In the genomic region with DNA sequence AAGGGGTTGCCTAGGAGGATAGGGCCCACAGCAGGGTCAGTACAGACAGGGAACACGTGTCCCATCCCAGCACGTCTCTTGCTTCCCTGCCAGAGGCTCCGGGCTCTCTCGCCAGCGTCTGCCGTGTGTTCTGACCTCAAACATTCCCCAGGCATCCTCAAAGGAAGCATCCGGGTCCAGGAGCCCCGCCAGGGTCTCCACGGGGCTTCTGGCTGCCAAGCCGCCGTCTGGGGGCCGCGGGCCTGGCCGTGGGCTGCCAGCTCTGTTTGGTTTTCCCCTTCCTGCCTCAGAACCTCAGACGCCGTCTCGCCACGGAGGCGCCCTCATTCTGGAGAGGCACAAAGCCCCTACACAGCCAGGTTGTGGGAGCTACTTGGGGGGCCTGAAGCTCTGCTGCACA, we compare ENCODE assay signal across 14 mouse cellular contexts. TPM values are rescaled to one million over a fixed set of nuclear protein-coding genes. Genes with fewer than 3 reads are reported as not detected.
DNase-seq lines count a peak whose midpoint lies in the region; ATAC-seq and TF ChIP-seq lines count a peak whose summit lies in the region.
"Had no signal": no experiment of that assay in that cellular context is flagged by ENCODE, and none has a peak within 500 bp of the region (broad histone marks: within the 10 kb centered on the region; RNA-seq: fewer than 3 reads in every experiment).

No protein-coding gene starts in this region.

- H3K27me3 ChIP-seq in lung, embryonic 14.5 days (ENCODE audit: insufficient read depth, low read length) = no peaks in the 10 kb centered on the region
- H3K27me3 ChIP-seq in lung, postnatal 0 days (replicated peaks; ENCODE audit: insufficient read depth, low read length) = no peaks in the 10 kb centered on the region
- H3K27me3 ChIP-seq in embryonic facial prominence, embryonic 12.5 days = no peaks in the 10 kb centered on the region
- H3K27me3 ChIP-seq in limb, embryonic 12.5 days = no peaks in the 10 kb centered on the region
- H3K27me3 ChIP-seq: forebrain, embryonic 13.5 days had no signal

- H3K4me1 ChIP-seq in lung, embryonic 14.5 days (ENCODE audit: insufficient read depth) = peaks cover 27% of the 10 kb centered on the region
- peaks cover 20% of the 10 kb centered on the region for H3K4me1 ChIP-seq in lung, postnatal 0 days (ENCODE audit: insufficient read depth, low read depth, low read length)
- H3K4me1 ChIP-seq in embryonic facial prominence, embryonic 12.5 days = peaks cover 22% of the 10 kb centered on the region
- H3K4me1 ChIP-seq in limb, embryonic 12.5 days (replicated peaks) = peaks cover 41% of the 10 kb centered on the region

- H3K36me3 ChIP-seq in lung, embryonic 14.5 days (ENCODE audit: insufficient read depth) = no peaks in the 10 kb centered on the region
- no peaks in the 10 kb centered on the region for H3K36me3 ChIP-seq in lung, postnatal 0 days (ENCODE audit: insufficient read depth, low read length)
- no peaks in the 10 kb centered on the region for H3K36me3 ChIP-seq in embryonic facial prominence, embryonic 12.5 days
- H3K36me3 ChIP-seq in limb, embryonic 12.5 days = no peaks in the 10 kb centered on the region

- ATAC-seq in lung, embryonic 14.5 days (ENCODE audit: insufficient read depth) = no peak
- no peak for ATAC-seq in lung, postnatal 0 days
- ATAC-seq in embryonic facial prominence, embryonic 12.5 days (ENCODE audit: insufficient number of reproducible peaks, insufficient read depth, low FRiP score, low TSS enrichment) = no peak
- ATAC-seq in limb, embryonic 12.5 days (ENCODE audit: insufficient number of reproducible peaks, insufficient read depth, low FRiP score, low TSS enrichment, low read depth) = no peak
- ATAC-seq: forebrain, embryonic 13.5 days had no signal

- TF ChIP-seq EP300 in lung, postnatal 0 days (IDR thresholded peaks at IDR 0.05) = no peak

- peak overlapping the region; percentile 40; the same call in 1 of the 2 replicates for H3K27ac ChIP-seq in gastrocnemius, adult 2 months
- peak overlapping the region; percentile 84 for H3K27ac ChIP-seq in lung, embryonic 14.5 days (ENCODE audit: low read depth)
- no peak overlapping the region for H3K27ac ChIP-seq in lung, postnatal 0 days (ENCODE audit: low read length)
- peak overlapping the region; percentile 51 for H3K27ac ChIP-seq in embryonic facial prominence, embryonic 12.5 days
- peak overlapping the region; percentile 64 for H3K27ac ChIP-seq in limb, embryonic 12.5 days
- H3K27ac ChIP-seq: forebrain, embryonic 13.5 days; kidney, postnatal 0 days had no signal

- H3K4me3 ChIP-seq in gastrocnemius, adult 2 months = no peak overlapping the region
- H3K4me3 ChIP-seq in lung, embryonic 14.5 days (ENCODE audit: low read depth, low read length) = no peak overlapping the region
- H3K4me3 ChIP-seq in lung, postnatal 0 days (ENCODE audit: low read depth, low read length) = no peak overlapping the region
- no peak overlapping the region for H3K4me3 ChIP-seq in embryonic facial prominence, embryonic 12.5 days
- H3K4me3 ChIP-seq in limb, embryonic 12.5 days (replicated peaks) = no peak overlapping the region
- H3K4me3 ChIP-seq: forebrain, embryonic 13.5 days had no signal

- DNase-seq in gastrocnemius, adult 2 months = peak; percentile 38
- DNase-seq in gastrocnemius, adult 8-10 months (ENCODE audit: low spot score in 2 of 2) = no peak
- peak; percentile 55 for DNase-seq in lung, embryonic 14.5 days
- no peak for DNase-seq in lung, postnatal 0 days (ENCODE audit: low spot score)
- DNase-seq in right cerebral cortex, postnatal 36 days (ENCODE audit: low spot score in 2 of 2) = no peak
- no peak for DNase-seq in urinary bladder, postnatal 25 days (ENCODE audit: low spot score)
- DNase-seq: lung, postnatal 10 days; midbrain, embryonic 14.5 days had no signal

- TF ChIP-seq CTCF in gastrocnemius, adult 2 months (IDR thresholded peaks at IDR 0.05) = no peak
- TF ChIP-seq CTCF in lung, embryonic 14.5 days (IDR thresholded peaks at IDR 0.05; ENCODE audit: low read depth) = no peak
- TF ChIP-seq CTCF in lung, postnatal 0 days (IDR thresholded peaks at IDR 0.05) = no peak

- peak overlapping the region; percentile 13; the same call in 1 of the 2 replicates for H3K4me2 ChIP-seq in lung, embryonic 14.5 days
- no peak overlapping the region; the same call in 1 of the 2 replicates for H3K4me2 ChIP-seq in lung, postnatal 0 days (replicated peaks; ENCODE audit: low read depth, low read length)
- H3K4me2 ChIP-seq in embryonic facial prominence, embryonic 12.5 days (replicated peaks) = no peak overlapping the region
- no peak overlapping the region for H3K4me2 ChIP-seq in limb, embryonic 12.5 days
- H3K4me2 ChIP-seq: forebrain, embryonic 13.5 days had no signal

- no peaks in the 10 kb centered on the region for H3K9me3 ChIP-seq in lung, embryonic 14.5 days (ENCODE audit: low read depth, low read length)
- no peaks in the 10 kb centered on the region for H3K9me3 ChIP-seq in lung, postnatal 0 days (ENCODE audit: low read length)
- H3K9me3 ChIP-seq in embryonic facial prominence, embryonic 12.5 days = no peaks in the 10 kb centered on the region
- no peaks in the 10 kb centered on the region for H3K9me3 ChIP-seq in limb, embryonic 12.5 days
- H3K9me3 ChIP-seq: forebrain, embryonic 13.5 days had no signal

- WGBS in lung, embryonic 14.5 days = 14% methylated on average over 19 of the region's 19 CpGs
- WGBS in lung, postnatal 0 days = 16% methylated on average over 19 of the region's 19 CpGs
- WGBS in embryonic facial prominence, embryonic 12.5 days = 38% methylated on average over 19 of the region's 19 CpGs
- WGBS in limb, embryonic 12.5 days = 40% methylated on average over 19 of the region's 19 CpGs

- intact Hi-C loops in gastrocnemius, adult 2 months (cut with DNase I) = loop anchor here (2.0 kb wide), 1 partner anchor 147 kb away; no protein-coding TSS in a partner anchor

- peak overlapping the region; percentile 18 for H3K9ac ChIP-seq in lung, embryonic 14.5 days
- H3K9ac ChIP-seq in lung, postnatal 0 days (replicated peaks; ENCODE audit: low read depth) = no peak overlapping the region
- no peak overlapping the region for H3K9ac ChIP-seq in embryonic facial prominence, embryonic 12.5 days
- H3K9ac ChIP-seq in limb, embryonic 12.5 days (replicated peaks) = no peak overlapping the region
- H3K9ac ChIP-seq: forebrain, embryonic 13.5 days had no signal

RNA-seq across cellular contexts. Expression of a gene that starts 1.0 kb away (rescaled TPM):
- not detected for total RNA-seq in gastrocnemius, adult 2 months (2021)
- total RNA-seq in gastrocnemius, adult 8-10 months (2022) = not detected
- polyA plus RNA-seq in lung, embryonic 14.5 days (2014; fragmentation: Nextera tagmentation; extraction: Ambion mirVana) = not detected in 2 replicates
- polyA plus RNA-seq in lung, postnatal 0 days (2015; fragmentation: Nextera tagmentation; extraction: Ambion mirVana) = 0.47 and 1.1 TPM in 2 replicates
- polyA plus RNA-seq in embryonic facial prominence, embryonic 12.5 days (2016; fragmentation: Nextera tagmentation; extraction: Ambion mirVana) = 0.35 TPM in 1 of 2 replicates, not detected in the other
- polyA plus RNA-seq in limb, embryonic 12.5 days (2016; fragmentation: Nextera tagmentation; extraction: Ambion mirVana) = 0.60 TPM in 1 of 2 replicates, not detected in the other
- total RNA-seq: granulocyte monocyte progenitor cell, adult 5-6 weeks; left cerebral cortex, adult 8-10 months had no signal
- polyA plus RNA-seq: forebrain, embryonic 13.5 days; midbrain, embryonic 14.5 days had no signal

RNA-seq across cellular contexts. Expression of a gene that starts 8.0 kb away (rescaled TPM):
- total RNA-seq in gastrocnemius, adult 2 months (2021) = over 10,000 TPM; 15,929 to 19,962 TPM
- over 10,000 TPM; 16,943 to 22,105 (median 19,624) TPM for total RNA-seq in gastrocnemius, adult 8-10 months (2022)
- 0.86 and 1.6 TPM in 2 replicates for polyA plus RNA-seq in lung, embryonic 14.5 days (2014; fragmentation: Nextera tagmentation; extraction: Ambion mirVana)
- polyA plus RNA-seq in lung, postnatal 0 days (2015; fragmentation: Nextera tagmentation; extraction: Ambion mirVana) = 1.9 and 2.1 TPM in 2 replicates
- 7.1 and 9.6 TPM in 2 replicates for polyA plus RNA-seq in embryonic facial prominence, embryonic 12.5 days (2016; fragmentation: Nextera tagmentation; extraction: Ambion mirVana)
- polyA plus RNA-seq in limb, embryonic 12.5 days (2016; fragmentation: Nextera tagmentation; extraction: Ambion mirVana) = 14.4 and 15.3 TPM in 2 replicates
- polyA plus RNA-seq: midbrain, embryonic 14.5 days had no signal

RNA-seq across cellular contexts. Expression of a gene that starts 27.0 kb away (rescaled TPM):
- total RNA-seq in gastrocnemius, adult 2 months (2021) = 10 to 100 TPM; 25.8 to 47.3 TPM
- total RNA-seq in gastrocnemius, adult 8-10 months (2022) = 10 to 100 TPM; 22.8 to 39.1 (median 34.1) TPM
- 98.0 and 99.6 TPM in 2 replicates for polyA plus RNA-seq in lung, embryonic 14.5 days (2014; fragmentation: Nextera tagmentation; extraction: Ambion mirVana)
- polyA plus RNA-seq in lung, postnatal 0 days (2015; fragmentation: Nextera tagmentation; extraction: Ambion mirVana) = 90.8 and 92.3 TPM in 2 replicates
- 24.5 and 24.7 TPM in 2 replicates for polyA plus RNA-seq in embryonic facial prominence, embryonic 12.5 days (2016; fragmentation: Nextera tagmentation; extraction: Ambion mirVana)
- polyA plus RNA-seq in limb, embryonic 12.5 days (2016; fragmentation: Nextera tagmentation; extraction: Ambion mirVana) = 30.2 and 30.3 TPM in 2 replicates

RNA-seq across cellular contexts. Expression of a gene that starts 45.8 kb away (rescaled TPM):
- total RNA-seq in gastrocnemius, adult 2 months (2021) = 100 to 1,000 TPM; 411 to 467 TPM
- total RNA-seq in gastrocnemius, adult 8-10 months (2022) = 100 to 1,000 TPM; 443 to 485 (median 471) TPM
- polyA plus RNA-seq in lung, embryonic 14.5 days (2014; fragmentation: Nextera tagmentation; extraction: Ambion mirVana) = 239 and 240 TPM in 2 replicates
- 469 and 481 TPM in 2 replicates for polyA plus RNA-seq in lung, postnatal 0 days (2015; fragmentation: Nextera tagmentation; extraction: Ambion mirVana)
- polyA plus RNA-seq in embryonic facial prominence, embryonic 12.5 days (2016; fragmentation: Nextera tagmentation; extraction: Ambion mirVana) = 208 and 210 TPM in 2 replicates
- polyA plus RNA-seq in limb, embryonic 12.5 days (2016; fragmentation: Nextera tagmentation; extraction: Ambion mirVana) = 135 and 145 TPM in 2 replicates

RNA-seq across cellular contexts. Expression of a gene that starts 51.2 kb away (rescaled TPM):
- 1 to 10 TPM; 1.5 to 1.8 TPM for total RNA-seq in gastrocnemius, adult 2 months (2021)
- total RNA-seq in gastrocnemius, adult 8-10 months (2022) = 1 to 10 TPM; 1.7 to 8.5 (median 4.8) TPM
- 3.0 TPM in 1 of 2 replicates, not detected in the other for polyA plus RNA-seq in lung, embryonic 14.5 days (2014; fragmentation: Nextera tagmentation; extraction: Ambion mirVana)
- polyA plus RNA-seq in lung, postnatal 0 days (2015; fragmentation: Nextera tagmentation; extraction: Ambion mirVana) = 0.80 TPM in 1 of 2 replicates, not detected in the other
- polyA plus RNA-seq in embryonic facial prominence, embryonic 12.5 days (2016; fragmentation: Nextera tagmentation; extraction: Ambion mirVana) = 0.67 TPM in 1 of 2 replicates, not detected in the other
- 0.63 and 3.4 TPM in 2 replicates for polyA plus RNA-seq in limb, embryonic 12.5 days (2016; fragmentation: Nextera tagmentation; extraction: Ambion mirVana)
- polyA plus RNA-seq: forebrain, embryonic 13.5 days; kidney, postnatal 0 days had no signal

Comparison
In these comparisons a context has a peak if more than half of its experiments do, and no peak if none do; other contexts are left out.
1. DNase-seq: peak in gastrocnemius, adult 2 months (single experiment) and lung, embryonic 14.5 days (single experiment); none in gastrocnemius, adult 8-10 months (0 of 2), lung, postnatal 0 days (single experiment), right cerebral cortex, postnatal 36 days (0 of 2) and urinary bladder, postnatal 25 days (single experiment).